Mouse (Mus musculus) right cerebral cortex, adult 18-20 months (tissue): ENCODE data around the gene Calhm2.
A peak's percentile ranks its signal among the peaks of the same experiment; 100 is the strongest.
"Not testable (repeated sequence)": the region's sequence is repeated elsewhere in the genome, so short reads cannot be mapped to it uniquely, and the experiment has no call there.

Source experiments
- DNase-seq: peaks from one replicate; pipeline ENCODE4 v3.0.0; 2022; ENCODE audit warnings: mixed read lengths

Gene Calhm2

DNA sequence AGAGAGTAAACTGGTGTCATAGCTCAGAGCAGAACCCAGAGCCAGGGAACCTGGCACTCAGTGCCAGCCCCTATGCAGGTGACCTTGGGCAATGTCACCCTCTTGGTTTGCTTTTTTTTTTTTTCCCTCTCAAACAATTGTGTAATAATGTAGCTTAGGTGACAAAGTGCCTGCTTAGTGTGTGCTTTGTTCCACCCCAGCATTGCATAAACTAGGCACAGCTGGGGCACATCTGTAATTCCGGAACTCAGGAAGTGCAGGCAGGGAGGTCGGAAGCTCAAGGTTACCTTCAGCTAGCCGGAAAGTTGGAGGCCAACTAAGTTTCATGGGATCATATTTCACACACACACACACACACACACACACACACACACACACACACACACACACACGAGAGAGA, 11.8 kb upstream of the Calhm2 start:
- DNase-seq = no peak

DNA sequence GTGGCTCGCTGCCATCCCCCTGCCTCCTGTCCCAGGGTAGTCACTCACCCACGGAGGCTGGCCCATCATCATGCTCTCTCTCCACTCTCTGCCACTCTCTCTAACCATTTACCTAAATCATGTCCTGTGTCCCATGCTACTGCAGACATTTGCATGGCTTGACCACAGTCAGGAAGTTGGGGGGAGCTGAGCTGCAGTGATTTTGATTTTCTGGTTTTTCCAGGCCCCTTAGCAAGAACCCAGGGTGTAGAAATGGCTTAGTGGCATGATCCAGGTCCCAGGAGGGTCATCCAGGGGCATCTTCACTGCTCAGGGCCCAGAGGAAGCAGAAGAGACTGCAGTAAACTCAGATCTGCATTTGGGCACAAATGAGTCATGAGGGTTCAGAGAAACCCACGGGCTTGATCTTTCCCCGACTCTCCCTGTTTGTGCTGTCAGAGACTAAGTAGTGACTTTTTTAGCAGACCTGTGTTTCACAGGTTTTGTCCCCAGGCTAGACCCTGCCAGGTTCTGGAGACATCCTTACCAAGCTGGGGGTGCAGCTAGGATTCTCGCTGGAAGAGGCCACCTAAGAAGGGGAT, 10.3 kb upstream of the Calhm2 start:
- DNase-seq = no peak

DNA sequence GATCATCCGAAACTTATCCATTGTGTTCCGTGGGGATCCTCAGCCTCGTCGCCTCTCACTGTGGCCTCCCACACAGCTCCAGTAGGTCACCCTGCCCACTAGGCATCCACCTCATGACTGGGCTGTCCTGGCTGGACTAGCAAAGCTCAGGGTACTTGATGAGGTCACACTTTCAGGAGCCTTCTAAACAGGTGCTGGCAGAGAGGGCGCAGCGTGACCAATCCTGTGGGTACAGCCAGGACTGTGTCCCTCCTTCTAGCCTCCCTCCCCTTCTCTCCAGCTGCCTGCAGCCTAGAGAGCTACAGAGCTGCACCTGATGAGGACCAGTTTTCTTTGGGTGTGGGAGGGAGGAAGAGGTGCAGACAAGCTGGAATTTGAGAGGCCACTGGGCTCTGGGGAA, 6.1 kb upstream of the Calhm2 start, which contains the start of gene Calhm1:
TSS of gene Calhm1 (minus strand) at position 101 of the 400 bp plus-strand sequence.
- no peak for DNase-seq

DNA sequence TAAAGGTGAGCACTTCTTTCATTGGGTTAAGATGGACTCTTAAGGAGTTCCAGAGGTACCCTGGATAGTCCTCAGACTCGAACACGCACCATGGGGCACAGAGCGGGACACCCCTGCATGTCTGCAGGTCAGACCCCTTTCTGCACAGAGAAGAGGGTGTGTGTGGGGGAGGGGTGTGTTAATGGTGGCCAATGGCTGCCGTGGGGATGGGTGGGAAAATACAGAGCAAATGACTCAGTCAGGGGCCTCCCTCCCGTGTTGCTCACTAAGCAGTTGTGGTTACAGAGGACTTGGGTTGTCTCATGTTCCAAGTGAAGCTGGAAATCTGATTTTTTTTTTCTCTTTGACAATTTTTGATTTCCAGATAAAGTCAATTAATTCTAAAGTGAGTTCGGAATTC, 4.3 kb upstream of the Calhm2 start:
- DNase-seq = no peak

DNA sequence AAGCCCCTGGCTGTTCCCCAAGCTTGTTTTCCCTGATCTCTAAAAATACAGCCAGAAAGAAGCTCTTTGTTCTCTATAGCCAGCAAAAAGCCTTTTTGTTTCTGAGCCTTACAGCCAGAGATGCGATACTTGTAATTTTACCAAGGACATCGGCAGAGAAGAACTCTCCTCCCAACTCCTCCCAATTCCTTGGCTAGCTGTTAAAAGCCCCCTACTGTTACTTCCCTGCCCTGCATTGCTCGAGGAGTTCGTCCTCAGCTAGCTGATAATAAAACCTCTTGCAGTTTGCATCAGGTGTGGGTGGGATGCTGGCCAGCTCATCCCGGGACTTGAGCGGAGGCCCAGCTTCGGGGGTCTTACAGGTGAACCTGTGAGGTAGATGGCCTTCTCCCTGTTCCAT, 1.5 kb upstream of the Calhm2 start:
- not testable (repeated sequence) for DNase-seq

DNA sequence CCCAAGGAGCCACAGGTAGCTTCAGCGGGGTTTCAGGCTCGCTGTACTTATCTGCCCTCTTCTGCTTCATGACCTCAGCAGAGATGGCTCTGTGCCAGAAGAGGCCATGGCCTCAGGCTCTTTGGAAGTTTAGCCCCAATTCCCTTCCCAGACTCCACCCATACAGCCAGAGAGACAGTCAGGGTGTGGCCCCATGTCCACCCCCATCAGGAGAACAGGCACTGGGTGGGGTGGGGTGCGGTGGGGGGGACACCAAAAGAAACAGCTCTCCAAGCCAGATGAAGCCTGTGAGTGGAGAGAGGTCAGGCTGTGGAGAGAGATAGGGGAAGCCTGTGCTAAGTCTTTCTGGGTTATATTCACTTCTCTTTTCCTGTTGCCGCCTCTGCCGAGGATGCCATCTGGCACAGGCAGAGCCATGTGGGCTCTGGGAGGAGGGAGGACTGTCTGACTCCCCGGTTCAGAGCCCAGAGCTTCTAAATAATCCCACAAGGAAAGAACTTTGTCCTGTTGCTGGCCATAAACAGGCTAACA, 978 bp downstream of the Calhm2 start:
- DNase-seq = peak; percentile 68

DNA sequence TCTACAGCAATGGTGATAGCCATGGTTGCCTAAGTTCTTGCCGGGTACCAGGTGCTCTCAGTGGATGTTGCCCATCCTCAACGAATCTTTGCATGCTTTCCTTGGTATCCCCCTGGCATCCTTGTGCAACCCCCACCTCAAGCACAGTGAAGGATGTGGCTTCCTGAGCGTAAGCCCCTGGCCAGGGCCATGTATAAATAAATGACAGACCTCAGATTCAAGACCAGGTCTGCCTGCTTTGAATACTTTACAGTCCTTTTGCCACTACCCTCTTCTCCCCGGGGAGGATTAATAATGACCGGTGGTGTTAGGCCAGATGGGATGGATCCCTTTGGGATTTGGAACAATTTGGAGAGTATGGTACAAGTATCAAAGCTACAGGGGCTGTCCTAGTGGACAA, 1.9 kb downstream of the Calhm2 start:
- no peak for DNase-seq

DNA sequence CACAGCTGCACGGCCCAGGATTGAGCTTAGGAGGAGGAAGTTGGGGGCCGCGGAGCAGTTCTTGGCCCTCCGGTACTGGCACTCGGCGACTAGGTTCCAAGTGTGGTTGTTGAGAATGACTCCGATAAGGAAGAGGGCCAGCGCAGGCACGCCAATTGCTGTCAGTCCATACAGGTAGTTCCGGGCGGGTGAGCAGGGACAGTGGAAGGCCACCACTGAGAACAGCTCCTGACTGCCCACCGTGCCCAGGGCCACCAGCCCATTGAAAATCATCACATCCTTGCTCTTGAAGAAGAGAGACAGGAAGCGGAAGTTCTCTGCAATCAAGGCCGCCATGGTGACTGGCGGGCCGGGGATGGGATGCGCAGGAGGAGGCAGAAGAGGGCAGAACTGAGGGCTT, 2.5 kb downstream of the Calhm2 start:
- no peak for DNase-seq

DNA sequence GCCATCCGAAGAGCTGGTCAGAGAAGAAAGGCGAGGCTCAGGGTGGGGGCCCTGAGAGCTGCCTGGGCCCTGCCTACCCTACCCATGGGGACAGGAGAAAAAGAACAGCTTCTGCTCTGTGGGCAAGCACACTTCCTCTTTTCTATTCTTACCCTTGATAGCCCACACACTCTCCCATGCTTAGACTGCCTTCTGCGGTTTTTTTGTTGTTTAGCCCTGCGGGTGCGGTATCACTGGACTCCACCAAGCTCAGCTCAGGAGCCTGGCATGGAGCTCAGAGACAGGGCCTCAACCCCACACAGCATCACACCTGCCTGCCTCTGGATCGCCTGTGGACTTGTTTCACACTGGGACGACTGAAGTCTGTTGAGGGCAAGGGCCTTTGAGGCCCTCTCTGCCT, 4.9 kb downstream of the Calhm2 start:
- DNase-seq = peak; percentile 60

DNA sequence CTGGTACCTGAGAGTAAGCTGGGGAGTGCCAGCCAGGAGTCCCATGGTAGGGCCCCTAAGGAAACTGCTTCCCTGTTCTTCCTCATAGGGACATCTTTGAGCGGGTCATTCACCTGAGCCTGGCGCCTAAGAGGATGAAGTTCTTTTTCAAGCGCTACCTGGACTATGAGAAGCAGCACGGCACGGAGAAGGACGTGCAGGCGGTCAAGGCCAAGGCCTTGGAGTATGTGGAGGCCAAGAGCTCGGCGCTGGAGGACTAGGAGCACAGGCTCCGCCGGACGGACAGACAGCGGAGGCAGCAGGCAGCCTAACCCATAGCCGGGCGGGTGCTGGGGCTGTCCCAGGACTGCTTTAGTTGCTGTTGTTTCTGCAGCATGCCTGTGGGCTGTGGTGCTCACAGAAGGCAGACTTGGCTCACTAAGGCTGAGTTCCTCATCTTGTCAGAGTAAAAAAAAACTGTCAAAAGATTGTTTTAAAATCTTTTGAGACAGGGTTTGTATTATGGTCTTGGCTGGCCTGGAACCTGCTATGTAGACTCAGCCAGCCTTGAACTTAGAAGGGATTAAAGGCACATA, 7.5 kb downstream of the Calhm2 start:
- DNase-seq = no peak

DNA sequence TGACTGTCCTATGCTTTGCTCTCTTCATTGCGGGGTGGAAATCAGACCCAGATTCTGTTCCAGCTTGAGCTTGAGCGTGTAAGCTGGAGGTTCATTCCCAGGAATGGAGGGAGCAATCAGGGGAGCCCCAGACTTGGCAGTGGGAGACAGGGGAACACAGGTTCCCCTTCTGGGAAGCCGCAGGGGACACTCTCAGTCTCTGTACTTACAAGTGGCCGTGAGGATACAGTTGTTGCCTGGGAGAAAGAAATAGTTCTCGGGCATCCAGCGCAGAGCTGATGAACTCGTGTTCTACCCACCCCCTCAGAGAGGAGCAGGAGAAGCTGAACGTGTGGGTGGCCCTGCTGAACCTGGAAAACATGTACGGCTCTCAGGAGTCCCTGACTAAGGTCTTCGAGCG, 9.3 kb downstream of the Calhm2 start:
- no peak for DNase-seq

DNA sequence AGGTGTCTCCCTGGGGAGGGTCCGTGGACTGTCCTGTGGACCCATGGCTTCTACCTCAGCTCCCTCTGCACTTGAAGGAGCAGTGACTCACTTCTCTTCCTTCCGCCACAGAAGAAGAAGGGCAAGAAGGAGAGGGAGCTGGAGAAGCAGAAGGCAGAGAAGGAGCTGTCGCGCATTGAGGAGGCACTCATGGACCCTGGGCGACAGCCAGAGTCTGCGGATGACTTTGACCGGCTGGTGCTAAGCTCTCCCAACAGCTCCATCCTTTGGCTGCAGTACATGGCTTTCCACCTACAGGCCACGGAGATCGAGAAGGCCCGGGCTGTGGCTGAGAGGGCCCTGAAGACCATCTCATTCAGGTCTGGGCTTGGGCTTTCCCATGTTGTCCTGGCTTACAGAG, 9.9 kb downstream of the Calhm2 start:
- no peak for DNase-seq

DNA sequence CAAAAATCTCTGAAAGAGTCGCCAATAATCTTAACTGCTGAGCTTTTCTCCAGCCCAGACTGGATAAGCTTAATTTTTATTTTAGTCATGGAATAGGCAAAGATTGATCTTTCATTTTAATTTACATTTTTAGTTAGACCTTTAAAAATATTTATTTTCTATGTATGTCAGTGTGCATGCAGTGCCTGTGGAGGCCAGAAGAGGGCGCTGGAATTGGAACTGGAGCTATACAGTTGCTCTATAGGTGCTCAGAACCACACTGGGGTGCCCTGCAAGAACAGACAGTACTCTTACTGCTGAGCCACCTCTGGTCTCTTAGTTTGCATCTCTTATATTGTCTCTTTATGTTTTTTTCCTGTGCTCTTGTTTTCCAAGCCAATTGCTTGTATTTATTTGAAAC, 15.3 kb downstream of the Calhm2 start:
- no peak for DNase-seq

DNA sequence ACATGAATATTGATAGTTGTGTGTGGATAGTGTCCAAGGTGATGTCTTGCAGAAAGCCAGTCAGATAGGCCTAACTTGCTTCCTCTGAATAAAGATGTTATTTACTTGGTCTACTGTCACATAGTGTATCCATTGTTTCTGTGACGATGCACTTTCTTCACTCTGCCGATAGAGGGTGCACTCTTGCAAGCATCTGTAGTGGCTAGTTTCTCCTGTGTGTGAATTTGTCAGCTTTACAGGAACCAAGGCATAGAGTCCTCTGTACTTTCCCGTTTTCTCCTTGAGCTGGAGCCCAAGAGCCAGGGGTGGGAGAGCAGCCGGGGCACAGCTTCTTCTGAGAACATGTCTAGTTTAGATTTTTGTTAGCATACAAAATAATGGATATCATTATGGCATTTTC, 17.0 kb downstream of the Calhm2 start:
- DNase-seq = no peak

DNA sequence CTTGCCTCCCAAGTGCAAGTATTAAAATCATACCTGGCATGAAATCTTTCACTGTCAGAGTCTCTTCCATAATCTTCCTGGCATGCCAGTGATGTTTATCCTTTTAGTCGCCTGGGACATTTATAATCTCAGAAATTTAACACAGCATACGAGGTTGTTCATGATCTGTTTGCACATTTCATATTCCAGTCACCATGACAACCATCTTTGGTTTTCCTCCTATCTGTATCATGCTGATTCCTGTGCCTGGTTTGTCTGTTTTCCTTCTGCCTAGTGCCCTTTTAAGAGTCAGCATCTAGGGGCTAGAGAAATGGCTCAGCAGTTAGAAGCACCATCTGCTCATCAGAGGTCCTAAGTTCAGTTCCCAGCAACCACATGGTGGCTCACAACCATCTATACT, 19.5 kb downstream of the Calhm2 start:
- no peak for DNase-seq

DNA sequence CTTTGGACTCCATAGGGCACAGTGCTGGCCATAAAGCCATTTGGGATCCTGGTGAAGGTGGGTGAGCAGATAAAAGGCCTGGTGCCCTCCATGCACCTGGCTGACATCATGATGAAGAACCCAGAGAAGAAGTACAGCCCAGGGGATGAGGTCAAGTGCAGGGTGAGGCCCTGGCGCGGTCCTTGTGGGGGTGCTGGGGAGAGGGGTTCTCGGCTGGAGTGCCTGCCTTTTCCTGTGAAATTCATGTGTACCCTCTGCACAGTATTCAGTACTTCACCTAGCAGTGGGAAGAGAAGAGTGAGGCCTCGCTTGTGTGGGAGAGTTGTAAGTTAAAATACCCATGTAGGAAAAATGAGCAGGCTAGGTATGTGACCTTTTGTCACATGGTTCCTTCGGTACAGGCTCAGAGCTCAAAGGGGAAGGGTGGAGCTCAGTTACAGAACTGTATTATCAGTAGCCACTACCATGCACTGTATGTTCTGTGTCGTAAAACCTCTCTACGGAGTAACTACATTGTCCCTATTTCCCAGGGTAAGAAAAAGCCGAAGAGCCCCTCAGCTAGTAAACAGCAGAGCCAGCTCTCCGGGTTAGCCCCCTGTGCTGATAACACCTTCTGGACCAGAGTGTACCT, 33.3 kb downstream of the Calhm2 start:
- DNase-seq = no peak

DNA sequence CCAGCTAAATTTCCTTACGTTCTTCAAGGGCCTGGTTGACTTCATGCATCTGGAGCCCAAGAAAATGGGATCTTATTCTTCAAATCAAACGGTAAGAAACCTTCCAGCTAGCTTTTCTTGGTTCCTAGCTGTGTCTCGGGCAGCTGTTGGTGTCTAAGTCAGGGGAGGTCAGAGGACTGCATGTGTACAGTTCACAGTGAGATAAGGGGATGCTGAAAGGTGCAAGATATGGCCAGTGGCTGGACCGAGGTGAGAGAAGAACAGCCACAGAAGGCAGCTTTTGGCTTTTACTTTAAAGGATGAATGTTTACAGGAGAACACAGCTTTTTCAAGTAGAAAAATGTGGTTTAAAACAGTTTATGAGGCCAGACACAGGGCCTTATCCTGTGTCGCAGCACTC, 37.0 kb downstream of the Calhm2 start:
- DNase-seq = no peak

DNA sequence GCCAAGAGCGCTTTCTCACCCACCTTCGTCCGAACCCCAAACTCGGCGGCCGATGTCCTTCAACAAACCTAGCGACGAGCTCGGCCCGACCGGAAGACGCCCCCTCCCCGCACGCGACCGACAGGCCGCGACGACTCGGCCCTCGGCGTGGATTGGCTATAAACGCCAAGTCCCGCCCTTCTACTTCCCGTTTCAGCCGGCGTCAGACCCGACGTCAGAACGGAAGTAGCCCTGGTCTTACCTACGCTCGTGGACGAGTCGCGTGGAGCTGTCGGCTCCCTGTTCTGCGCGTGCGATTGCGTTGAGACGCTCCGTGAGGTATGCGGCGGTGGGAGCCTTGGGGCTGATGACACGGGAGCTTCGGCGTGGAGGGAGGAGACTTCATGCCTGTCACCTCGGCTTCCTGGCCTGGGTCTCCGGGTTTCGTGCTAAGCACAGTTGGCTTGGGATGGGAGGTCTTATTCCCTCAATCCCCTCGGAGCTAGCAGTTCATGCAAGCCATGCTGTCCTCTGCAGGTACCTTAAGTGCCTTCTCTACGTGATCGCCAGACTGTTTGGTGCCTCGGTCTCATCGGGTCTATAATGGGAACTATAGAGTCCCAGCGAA, 47.4 kb downstream of the Calhm2 start, which contains the start of the genes Usmg5 and Pdcd11:
TSS of gene Usmg5 (minus strand) at position 98 of the 607 bp plus-strand sequence.
TSS of gene Pdcd11 (plus strand) at position 219 of the 607 bp plus-strand sequence.
- peak; percentile 98 for DNase-seq

DNA sequence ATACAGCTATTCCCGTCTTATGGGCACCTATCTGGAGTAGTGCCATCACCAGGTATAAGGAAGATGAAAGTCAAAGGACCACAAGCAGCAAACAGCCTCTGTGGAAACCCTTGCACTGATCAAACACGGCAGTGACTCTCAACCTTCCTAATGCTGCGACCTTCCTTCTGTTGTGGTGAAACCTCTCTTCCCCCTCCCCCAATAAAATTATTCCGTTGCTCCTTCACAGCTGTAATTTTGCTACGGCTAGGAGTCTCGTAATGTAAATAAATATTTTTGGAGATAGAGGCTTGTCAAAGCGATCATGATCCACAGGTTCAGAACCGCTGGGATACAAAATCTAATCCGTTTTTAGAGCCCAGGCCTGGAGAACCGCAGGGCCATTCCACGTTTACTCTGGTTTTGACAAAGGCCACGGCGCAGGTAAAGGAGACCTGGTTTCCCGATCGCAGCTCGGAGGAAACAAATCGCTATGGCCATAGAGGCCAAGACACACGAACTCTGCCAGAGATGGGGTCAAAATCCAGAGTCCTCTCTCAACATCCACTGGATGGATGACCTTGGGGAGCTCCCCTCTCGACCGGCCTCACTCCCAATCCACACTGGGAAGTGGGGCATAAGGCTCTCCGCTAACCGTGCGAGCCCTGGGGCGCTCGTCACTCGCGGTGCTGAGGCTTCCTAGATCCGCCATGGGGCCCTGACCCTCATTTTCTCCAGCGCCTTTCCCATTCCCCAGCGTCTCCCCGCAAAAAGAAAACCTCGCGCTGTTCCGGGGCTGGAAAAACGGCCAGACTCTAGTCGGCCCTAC, 48.2 kb downstream of the Calhm2 start:
- no peak for DNase-seq

DNA sequence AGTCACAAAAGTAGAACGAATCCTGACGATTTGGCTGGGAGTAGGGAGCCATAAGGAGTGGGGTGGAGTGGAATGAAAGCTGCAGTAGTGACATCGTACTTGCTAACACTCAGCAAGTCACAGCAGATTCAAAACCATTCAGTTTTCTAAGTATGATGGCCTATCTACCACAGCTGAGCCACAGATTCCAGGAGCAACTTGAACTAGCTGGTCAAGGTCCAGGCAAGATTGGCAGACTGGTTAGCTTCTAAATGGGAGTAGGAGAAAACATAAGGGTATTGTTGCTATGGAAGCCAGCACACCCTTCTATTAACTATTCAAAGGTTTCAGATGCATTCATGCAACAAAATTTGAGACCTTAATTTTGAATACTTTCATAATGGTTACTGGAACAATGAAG, 49.9 kb downstream of the Calhm2 start:
- DNase-seq = no peak

DNA sequence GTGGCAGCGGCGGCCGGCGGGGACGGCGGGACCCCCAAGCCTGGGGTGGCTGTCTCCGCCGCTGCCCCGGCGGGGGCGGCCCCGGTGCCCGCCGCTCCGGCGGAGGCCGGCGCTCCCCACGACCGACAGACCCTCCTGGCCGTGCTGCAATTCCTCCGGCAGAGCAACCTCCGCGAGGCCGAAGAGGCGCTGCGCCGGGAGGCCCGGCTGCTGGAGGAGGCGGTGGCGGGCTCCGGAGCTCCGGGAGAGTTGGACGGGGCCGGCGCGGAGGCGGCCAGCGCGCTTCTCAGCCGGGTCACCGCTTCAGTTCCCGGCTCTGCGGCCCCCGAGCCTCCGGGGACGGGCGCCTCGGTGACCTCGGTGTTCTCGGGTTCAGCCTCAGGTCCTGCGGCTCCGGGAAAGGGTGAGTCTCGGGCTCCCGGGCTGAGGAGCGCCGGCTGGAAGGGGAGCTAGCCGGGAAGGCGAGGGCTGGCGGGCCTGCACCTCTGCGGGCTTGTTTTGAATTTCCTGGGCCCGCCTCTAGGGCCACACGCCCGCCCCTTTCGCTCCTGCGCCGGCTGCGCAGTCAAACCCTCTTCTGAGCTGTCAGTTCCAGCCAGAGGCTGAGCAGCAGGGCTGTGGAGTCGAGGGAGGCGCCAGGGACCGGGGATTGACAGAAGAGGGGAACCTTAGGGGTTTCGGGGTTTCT, 70.0 kb downstream of the Calhm2 start:
- DNase-seq = peak; percentile 89
